Mouse (Mus musculus): ENCODE results near the gene Vmn1r198. TPM values are rescaled to one million over a fixed set of nuclear protein-coding genes. Genes with fewer than 3 reads are reported as not detected.
A peak's percentile ranks its signal among the peaks of the same experiment; 100 is the strongest.
"Not testable (repeated sequence)": the region's sequence is repeated elsewhere in the genome, so short reads cannot be mapped to it uniquely, and the experiment has no call there.

Vmn1r198 gene
- total RNA-seq, 1 experiment = 0.04 TPM

DNA sequence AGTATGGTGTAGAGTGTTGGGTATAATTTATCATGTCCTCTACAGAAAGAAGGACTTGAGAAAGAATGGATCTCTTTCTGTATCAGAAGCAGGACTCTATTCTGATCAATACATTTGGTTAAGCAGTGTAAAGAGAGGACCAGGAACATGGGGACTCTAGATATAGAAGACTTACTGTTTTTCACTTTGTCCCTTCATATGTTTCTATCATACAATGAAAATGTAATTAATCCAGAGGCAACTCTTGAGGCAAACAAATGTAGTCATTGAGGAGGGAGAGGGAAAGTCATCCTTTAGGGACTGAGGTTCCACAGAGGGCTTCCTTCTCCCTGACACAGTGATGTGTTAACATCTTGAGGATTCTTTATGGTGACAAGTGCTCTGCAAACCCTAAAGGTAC, 25.9 kb upstream of the Vmn1r198 start, which contains the start of gene Vmn1r197:
Vmn1r197 (plus strand) TSS at position 301 of the 400 bp plus-strand sequence.
- Histone ChIP-seq H3K36me3 (ENCODE audit: control insufficient read depth, insufficient read depth, low read length, poor library complexity, severe bottlenecking) (no peaks in the 10 kb centered on the region), H3K9ac (ENCODE audit: insufficient read depth, low read depth, low read length, poor library complexity, severe bottlenecking) (no peak within 1 kb of the TSS), H3K4me1 (ENCODE audit: control insufficient read depth in 2 of 2, insufficient read depth in 2 of 2, low read length in 2 of 2, poor library complexity in 1 of 2) (peaks cover 0 to 3% of the 10 kb centered on the region in 2 experiments; a peak in 1 of 4 replicates), H3K4me3 (ENCODE audit: insufficient read depth in 1 of 2, low read depth in 1 of 2, low read length in 2 of 2, poor library complexity in 1 of 2, severe bottlenecking in 1 of 2) (no peak within 1 kb of the TSS), H3K27ac (ENCODE audit: insufficient read depth, low read depth, low read length, poor library complexity, severe bottlenecking) (no peak within 1 kb of the TSS), H3K9me3 (ENCODE audit: control insufficient read depth, insufficient read depth, low read depth, low read length) (no peaks in the 10 kb centered on the region)
- no peak for DNase-seq (ENCODE audit: low read depth, low spot score)
- in situ Hi-C loops (cut with MboI; ENCODE audit: low sequenced_read_pairs in 2 of 2, unreplicated experiment in 2 of 2) = no loop called here
- TF ChIP-seq ZNF384 (IDR thresholded peaks at IDR 0.05; ENCODE audit: low read depth, low read length) (no peak), HCFC1 (IDR thresholded peaks at IDR 0.05; ENCODE audit: borderline replicate concordance, insufficient read depth, low read length) (no peak), ZC3H11A (IDR thresholded peaks at IDR 0.05; ENCODE audit: borderline replicate concordance, low read depth, low read length) (no peak), CHD2 (IDR thresholded peaks at IDR 0.05; ENCODE audit: low read depth, low read length) (no peak), MAFK (IDR thresholded peaks at IDR 0.05; ENCODE audit: insufficient read depth, low read depth, low read length) (no peak)

DNA sequence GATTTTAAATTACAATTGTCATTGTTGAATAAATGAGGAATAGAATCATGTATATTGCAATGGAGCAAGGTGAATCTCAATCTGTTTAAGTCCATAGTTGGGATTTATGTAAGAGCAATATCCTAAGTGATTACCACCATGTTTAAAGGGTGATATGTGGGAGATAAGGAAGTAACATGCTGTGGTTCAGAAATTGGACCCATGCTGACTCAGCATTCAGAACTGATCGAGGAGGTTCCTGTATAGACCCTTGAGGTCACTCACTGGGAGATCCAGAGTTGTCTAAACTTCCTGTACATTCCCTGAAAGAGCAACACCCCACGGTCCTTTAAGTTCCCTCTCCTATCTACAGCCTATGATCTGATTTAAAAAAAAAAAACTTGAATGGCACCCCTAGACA, 16.9 kb upstream of the Vmn1r198 start:
- Histone ChIP-seq H3K4me3 (ENCODE audit: insufficient read depth in 1 of 2, low read depth in 1 of 2, low read length in 2 of 2, poor library complexity in 1 of 2, severe bottlenecking in 1 of 2) (no peak overlapping the region), H3K9ac (ENCODE audit: insufficient read depth, low read depth, low read length, poor library complexity, severe bottlenecking) (no peak overlapping the region), H3K27ac (ENCODE audit: insufficient read depth, low read depth, low read length, poor library complexity, severe bottlenecking) (no peak overlapping the region), H3K4me1 (ENCODE audit: control insufficient read depth in 2 of 2, insufficient read depth in 2 of 2, low read length in 2 of 2, poor library complexity in 1 of 2) (no peaks in the 10 kb centered on the region), H3K36me3 (ENCODE audit: control insufficient read depth, insufficient read depth, low read length, poor library complexity, severe bottlenecking) (no peaks in the 10 kb centered on the region), H3K9me3 (ENCODE audit: control insufficient read depth, insufficient read depth, low read depth, low read length) (no peaks in the 10 kb centered on the region)
- in situ Hi-C loops (cut with MboI; ENCODE audit: low sequenced_read_pairs in 2 of 2, unreplicated experiment in 2 of 2) = no loop called here
- no peak for DNase-seq (ENCODE audit: low read depth, low spot score)
- peak; percentile 75 for TF ChIP-seq MAFK (IDR thresholded peaks at IDR 0.05; ENCODE audit: insufficient read depth, low read depth, low read length)
- TF ChIP-seq ZNF384 (IDR thresholded peaks at IDR 0.05; ENCODE audit: low read depth, low read length) = no peak

DNA sequence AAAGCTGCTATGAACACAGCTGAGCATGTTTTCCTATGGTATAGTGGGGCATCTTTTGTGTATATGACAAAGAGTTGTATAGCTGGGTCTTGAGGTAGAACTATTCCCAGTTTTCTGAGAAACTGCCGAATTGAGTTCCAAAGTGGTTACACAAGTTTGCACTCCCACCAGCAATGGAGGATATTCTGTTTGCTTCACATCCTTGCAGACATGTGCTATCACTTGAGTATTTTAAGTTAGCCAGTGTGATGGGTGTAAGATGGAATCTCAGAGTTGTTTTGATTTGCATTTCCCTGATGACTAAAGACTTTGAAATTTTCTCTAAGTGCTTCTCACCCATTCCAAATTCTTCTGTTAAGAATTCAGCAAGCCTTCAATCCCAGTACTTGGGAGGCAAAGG, 14.6 kb upstream of the Vmn1r198 start:
- in situ Hi-C loops (cut with MboI; ENCODE audit: low sequenced_read_pairs in 2 of 2, unreplicated experiment in 2 of 2) = no loop called here
- TF ChIP-seq MAFK (IDR thresholded peaks at IDR 0.05; ENCODE audit: insufficient read depth, low read depth, low read length) = no peak
- no peak for TF ChIP-seq ZC3H11A (IDR thresholded peaks at IDR 0.05; ENCODE audit: borderline replicate concordance, low read depth, low read length)
- no peak overlapping the region for H3K9ac ChIP-seq (ENCODE audit: insufficient read depth, low read depth, low read length, poor library complexity, severe bottlenecking)
- H3K4me3 ChIP-seq (ENCODE audit: insufficient read depth in 1 of 2, low read depth in 1 of 2, low read length in 2 of 2, poor library complexity in 1 of 2, severe bottlenecking in 1 of 2) = no peak overlapping the region
- H3K36me3 ChIP-seq (ENCODE audit: control insufficient read depth, insufficient read depth, low read length, poor library complexity, severe bottlenecking) = no peaks in the 10 kb centered on the region
- no peaks in the 10 kb centered on the region for H3K4me1 ChIP-seq (ENCODE audit: control insufficient read depth in 2 of 2, insufficient read depth in 2 of 2, low read length in 2 of 2, poor library complexity in 1 of 2)
- H3K27ac ChIP-seq (ENCODE audit: insufficient read depth, low read depth, low read length, poor library complexity, severe bottlenecking) = no peak overlapping the region
- no peak for DNase-seq (ENCODE audit: low read depth, low spot score)
- H3K9me3 ChIP-seq (ENCODE audit: control insufficient read depth, insufficient read depth, low read depth, low read length) = no peaks in the 10 kb centered on the region

DNA sequence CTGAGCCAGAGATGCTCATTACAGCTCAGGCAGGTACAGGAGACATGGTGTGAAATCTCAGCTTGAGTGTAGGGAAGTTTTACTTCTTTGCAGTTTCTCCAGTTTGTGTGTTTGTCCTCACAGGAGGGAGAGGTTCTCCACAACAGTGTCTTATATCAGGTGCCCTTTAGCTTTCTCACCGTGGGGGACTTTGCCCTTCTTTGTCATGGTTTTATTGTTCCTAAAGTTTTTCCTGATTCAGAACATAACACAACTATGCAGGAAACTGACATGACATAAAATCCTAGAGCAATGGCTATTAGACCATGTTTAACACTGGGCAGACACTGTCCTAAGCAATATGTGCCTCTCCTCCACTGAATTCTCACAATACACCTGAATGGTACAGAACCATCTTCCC, 649 bp downstream of the Vmn1r198 start:
- no peak for DNase-seq (ENCODE audit: low read depth, low spot score)
- Histone ChIP-seq H3K9me3 (ENCODE audit: control insufficient read depth, insufficient read depth, low read depth, low read length) (no peaks in the 10 kb centered on the region), H3K9ac (ENCODE audit: insufficient read depth, low read depth, low read length, poor library complexity, severe bottlenecking) (no peak overlapping the region), H3K4me1 (ENCODE audit: control insufficient read depth in 2 of 2, insufficient read depth in 2 of 2, low read length in 2 of 2, poor library complexity in 1 of 2) (no peaks in the 10 kb centered on the region), H3K27ac (ENCODE audit: insufficient read depth, low read depth, low read length, poor library complexity, severe bottlenecking) (no peak overlapping the region), H3K4me3 (ENCODE audit: insufficient read depth in 1 of 2, low read depth in 1 of 2, low read length in 2 of 2, poor library complexity in 1 of 2, severe bottlenecking in 1 of 2) (no peak overlapping the region), H3K36me3 (ENCODE audit: control insufficient read depth, insufficient read depth, low read length, poor library complexity, severe bottlenecking) (no peaks in the 10 kb centered on the region)
- in situ Hi-C loops (cut with MboI; ENCODE audit: low sequenced_read_pairs in 2 of 2, unreplicated experiment in 2 of 2) = no loop called here
- no peak for TF ChIP-seq MAFK (IDR thresholded peaks at IDR 0.05; ENCODE audit: insufficient read depth, low read depth, low read length)
- TF ChIP-seq CHD2 (IDR thresholded peaks at IDR 0.05; ENCODE audit: low read depth, low read length) = no peak
- no peak for TF ChIP-seq HCFC1 (IDR thresholded peaks at IDR 0.05; ENCODE audit: borderline replicate concordance, insufficient read depth, low read length)

DNA sequence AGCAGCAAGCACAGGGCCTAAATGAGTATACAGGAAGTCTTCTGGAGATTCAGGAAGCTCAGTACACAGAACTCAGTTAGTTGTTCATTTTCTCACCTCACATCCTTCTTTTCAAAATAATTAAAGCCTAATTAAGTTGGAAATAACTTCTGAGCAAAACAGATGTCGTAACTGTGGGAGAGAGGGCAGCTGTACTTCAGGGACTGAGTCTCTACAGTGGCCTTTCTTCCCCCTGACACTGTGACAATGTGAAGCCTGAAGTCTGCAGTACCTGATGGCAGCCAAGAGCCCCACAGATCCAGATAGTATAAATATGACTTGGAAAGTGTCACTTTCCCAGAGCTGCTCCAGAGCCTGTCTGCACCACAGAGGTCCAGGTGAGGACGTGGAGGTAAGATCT, 29.4 kb downstream of the Vmn1r198 start, which contains the start of gene Vmn1r199:
Vmn1r199 (plus strand) TSS at position 301 of the 400 bp plus-strand sequence.
- Histone ChIP-seq H3K9me3 (ENCODE audit: control insufficient read depth, insufficient read depth, low read depth, low read length) (no peaks in the 10 kb centered on the region), H3K36me3 (ENCODE audit: control insufficient read depth, insufficient read depth, low read length, poor library complexity, severe bottlenecking) (no peaks in the 10 kb centered on the region), H3K27ac (ENCODE audit: insufficient read depth, low read depth, low read length, poor library complexity, severe bottlenecking) (no peak within 1 kb of the TSS), H3K4me1 (ENCODE audit: control insufficient read depth in 2 of 2, insufficient read depth in 2 of 2, low read length in 2 of 2, poor library complexity in 1 of 2) (no peaks in the 10 kb centered on the region), H3K4me3 (ENCODE audit: insufficient read depth in 1 of 2, low read depth in 1 of 2, low read length in 2 of 2, poor library complexity in 1 of 2, severe bottlenecking in 1 of 2) (no peak within 1 kb of the TSS), H3K9ac (ENCODE audit: insufficient read depth, low read depth, low read length, poor library complexity, severe bottlenecking) (no peak within 1 kb of the TSS)
- TF ChIP-seq MAFK (IDR thresholded peaks at IDR 0.05; ENCODE audit: insufficient read depth, low read depth, low read length) (no peak), ZC3H11A (IDR thresholded peaks at IDR 0.05; ENCODE audit: borderline replicate concordance, low read depth, low read length) (no peak), HCFC1 (IDR thresholded peaks at IDR 0.05; ENCODE audit: borderline replicate concordance, insufficient read depth, low read length) (no peak), CHD2 (IDR thresholded peaks at IDR 0.05; ENCODE audit: low read depth, low read length) (no peak), ZNF384 (IDR thresholded peaks at IDR 0.05; ENCODE audit: low read depth, low read length) (no peak)
- no peak for DNase-seq (ENCODE audit: low read depth, low spot score)
- in situ Hi-C loops (cut with MboI; ENCODE audit: low sequenced_read_pairs in 2 of 2, unreplicated experiment in 2 of 2) = no loop called here

DNA sequence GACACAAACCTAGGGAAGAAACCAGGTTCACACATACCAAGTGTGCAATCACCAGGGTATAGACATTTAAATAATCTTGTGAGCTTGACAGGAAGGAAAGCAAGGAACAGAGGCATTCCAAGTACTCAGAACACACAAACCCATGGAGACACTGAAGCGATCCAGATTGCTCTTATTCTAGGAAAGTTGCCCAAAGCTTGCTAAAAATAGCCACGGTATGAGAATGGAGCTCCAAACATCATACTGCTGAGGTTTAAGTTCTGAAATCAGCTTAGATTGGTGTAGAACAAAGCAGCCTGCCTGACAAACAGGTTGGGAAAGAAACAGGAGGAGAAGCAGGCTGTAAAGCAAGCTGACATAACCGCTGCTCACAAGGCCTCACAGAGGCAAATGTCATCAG, 31.0 kb downstream of the Vmn1r198 start:
- in situ Hi-C loops (cut with MboI; ENCODE audit: low sequenced_read_pairs in 2 of 2, unreplicated experiment in 2 of 2); H3K27ac ChIP-seq (ENCODE audit: insufficient read depth, low read depth, low read length, poor library complexity, severe bottlenecking); H3K9me3 ChIP-seq (ENCODE audit: control insufficient read depth, insufficient read depth, low read depth, low read length); H3K36me3 ChIP-seq (ENCODE audit: control insufficient read depth, insufficient read depth, low read length, poor library complexity, severe bottlenecking); H3K9ac ChIP-seq (ENCODE audit: insufficient read depth, low read depth, low read length, poor library complexity, severe bottlenecking); H3K4me1 ChIP-seq (ENCODE audit: control insufficient read depth in 2 of 2, insufficient read depth in 2 of 2, low read length in 2 of 2, poor library complexity in 1 of 2); DNase-seq (ENCODE audit: low read depth, low spot score); H3K4me3 ChIP-seq (ENCODE audit: insufficient read depth in 1 of 2, low read depth in 1 of 2, low read length in 2 of 2, poor library complexity in 1 of 2, severe bottlenecking in 1 of 2): not testable (repeated sequence)
